ENCODE assay signal across 28 mouse cellular contexts in the genomic region with DNA sequence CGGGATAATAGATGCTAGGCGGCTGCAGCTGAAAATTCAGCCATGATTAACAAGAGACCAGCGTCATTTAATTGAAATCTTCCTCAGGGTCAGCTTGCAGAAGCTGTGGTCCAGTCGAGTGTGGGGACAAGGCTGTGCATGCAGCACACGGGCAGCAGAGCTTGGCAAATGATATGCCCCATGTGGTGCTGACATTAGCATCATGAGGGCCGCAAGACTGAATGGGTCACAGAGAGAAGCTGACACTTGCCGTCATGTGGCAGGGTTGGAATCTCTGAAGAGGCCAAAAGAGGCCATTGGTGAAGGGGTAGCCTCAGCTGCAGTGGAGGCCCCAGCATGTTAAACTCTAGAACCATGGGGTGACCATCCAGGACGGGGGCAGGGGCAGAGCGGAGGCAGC. TPM values are rescaled to one million over a fixed set of nuclear protein-coding genes. Genes with fewer than 3 reads are reported as not detected.
A peak's percentile ranks its signal among the peaks of the same experiment; 100 is the strongest.
DNase-seq lines count a peak whose midpoint lies in the region; ATAC-seq and TF ChIP-seq lines count a peak whose summit lies in the region.
"Had no signal": no experiment of that assay in that cellular context is flagged by ENCODE, and none has a peak within 500 bp of the region (broad histone marks: within the 10 kb centered on the region; RNA-seq: fewer than 3 reads in every experiment).

No protein-coding gene starts in this region.

- H3K27ac ChIP-seq in hindbrain, postnatal 0 days: 0 out of 2 replicates have a peak overlapping the region, but pooled peaks have one; percentile 5
- no peak overlapping the region for H3K27ac ChIP-seq in hindbrain, embryonic 13.5 days
- H3K27ac ChIP-seq: embryonic facial prominence, embryonic 10.5 days; embryonic facial prominence, embryonic 13.5 days; forebrain, embryonic 12.5 days; forebrain, embryonic 15.5 days; heart, adult 2 months; heart, embryonic 10.5 days; heart, embryonic 13.5 days had no signal

- H3K4me2 ChIP-seq in hindbrain, postnatal 0 days (ENCODE audit: low read depth, low read length): no peak overlapping the region
- no peak overlapping the region for H3K4me2 ChIP-seq in hindbrain, embryonic 13.5 days
- H3K4me2 ChIP-seq: embryonic facial prominence, embryonic 13.5 days; forebrain, embryonic 12.5 days; forebrain, embryonic 15.5 days; heart, embryonic 13.5 days had no signal

- no peak for TF ChIP-seq CTCF in hindbrain, postnatal 0 days (IDR thresholded peaks at IDR 0.05; ENCODE audit: low read depth)

- intact Hi-C loops in heart, postnatal 36 days (cut with DNase I): loop anchor here (2.0 to 5.0 kb wide), 3 partner anchors 40 to 265 kb away; no protein-coding TSS in a partner anchor

- peak; percentile 56 for DNase-seq in heart, adult 11 months
- DNase-seq in heart, postnatal 36 days: no peak
- peak; percentile 59 for DNase-seq in hindbrain, postnatal 0 days (ENCODE audit: low spot score)
- peak; percentile 45 for DNase-seq in retina, embryonic 14.5 days (ENCODE audit: low spot score)
- peak; percentile 37 for DNase-seq in retina, postnatal 1 day
- DNase-seq: adrenal gland, adult 2 months; adrenal gland, postnatal 14 days; cerebellum, adult 11-12 months; cerebellum, adult 8-10 months; cerebellum, postnatal 36 days; embryo, embryonic 11 days; gastrocnemius, postnatal 25 days; heart, adult 2 months; heart, postnatal 14 days had no signal

- no peaks in the 10 kb centered on the region for H3K9me3 ChIP-seq in hindbrain, postnatal 0 days (ENCODE audit: low read length)
- no peaks in the 10 kb centered on the region for H3K9me3 ChIP-seq in hindbrain, embryonic 13.5 days
- H3K9me3 ChIP-seq: embryonic facial prominence, embryonic 10.5 days; embryonic facial prominence, embryonic 13.5 days; forebrain, embryonic 12.5 days; forebrain, embryonic 15.5 days; heart, embryonic 10.5 days; heart, embryonic 13.5 days had no signal

- no peak overlapping the region for H3K9ac ChIP-seq in hindbrain, postnatal 0 days (replicated peaks; ENCODE audit: low read length)
- H3K9ac ChIP-seq in hindbrain, embryonic 13.5 days: no peak overlapping the region
- H3K9ac ChIP-seq: embryonic facial prominence, embryonic 13.5 days; forebrain, embryonic 12.5 days; forebrain, embryonic 15.5 days; heart, embryonic 13.5 days had no signal

- H3K4me1 ChIP-seq in hindbrain, postnatal 0 days (ENCODE audit: insufficient read depth, low read length): no peaks in the 10 kb centered on the region
- peaks cover 24% of the 10 kb centered on the region for H3K4me1 ChIP-seq in hindbrain, embryonic 13.5 days (replicated peaks)
- H3K4me1 ChIP-seq: embryonic facial prominence, embryonic 10.5 days; embryonic facial prominence, embryonic 13.5 days; heart, embryonic 10.5 days; heart, embryonic 13.5 days had no signal

- H3K36me3 ChIP-seq in hindbrain, postnatal 0 days (ENCODE audit: insufficient read depth, low read length): no peaks in the 10 kb centered on the region
- no peaks in the 10 kb centered on the region for H3K36me3 ChIP-seq in hindbrain, embryonic 13.5 days
- H3K36me3 ChIP-seq: embryonic facial prominence, embryonic 10.5 days; embryonic facial prominence, embryonic 13.5 days; forebrain, embryonic 12.5 days; forebrain, embryonic 15.5 days; heart, embryonic 10.5 days; heart, embryonic 13.5 days had no signal

- peak; percentile 67 for ATAC-seq in hindbrain, postnatal 0 days
- ATAC-seq in hindbrain, embryonic 13.5 days (ENCODE audit: low FRiP score): no peak
- ATAC-seq: CD4-positive, CD25-positive, alpha-beta regulatory T cell, adult 4 months; forebrain, embryonic 15.5 days; intestine, postnatal 0 days had no signal

- WGBS in hindbrain, postnatal 0 days: 43% methylated on average over 9 of the region's 9 CpGs
- WGBS in hindbrain, embryonic 13.5 days: 54% methylated on average over 9 of the region's 9 CpGs

- H3K27me3 ChIP-seq in hindbrain, postnatal 0 days (ENCODE audit: insufficient read depth, low read length): no peaks in the 10 kb centered on the region
- H3K27me3 ChIP-seq in hindbrain, embryonic 13.5 days: peaks cover 10% of the 10 kb centered on the region; the same call in 1 of the 2 replicates
- H3K27me3 ChIP-seq: forebrain, embryonic 15.5 days had no signal

- H3K4me3 ChIP-seq in hindbrain, postnatal 0 days (ENCODE audit: low read length): no peak overlapping the region
- H3K4me3 ChIP-seq in hindbrain, embryonic 13.5 days: no peak overlapping the region
- H3K4me3 ChIP-seq: embryonic facial prominence, embryonic 10.5 days; embryonic facial prominence, embryonic 13.5 days; erythroblast, embryonic 14.5 days; forebrain, embryonic 12.5 days; forebrain, embryonic 15.5 days; heart, adult 2 months; heart, embryonic 10.5 days; heart, embryonic 13.5 days had no signal

RNA-seq across cellular contexts. Expression of gene Ccna1, which starts 7.4 kb away (rescaled TPM):
- total RNA-seq in heart, postnatal 36 days (2021): not detected
- 0.68 and 1.3 TPM in 2 replicates for total RNA-seq in hindbrain, postnatal 0 days (2014; rRNA removed)
- polyA plus RNA-seq in hindbrain, postnatal 0 days (2015; fragmentation: Nextera tagmentation; extraction: Ambion mirVana): 2.0 and 4.2 TPM in 2 replicates
- 2.2 TPM in 2 replicates for polyA plus RNA-seq in hindbrain, embryonic 13.5 days (2015; fragmentation: Nextera tagmentation; extraction: Ambion mirVana)
- total RNA-seq: gastrocnemius, adult 8-10 months; gastrocnemius, postnatal 25 days; heart, adult 2 months; hematopoietic stem cell, adult 5-6 weeks; MEL had no signal
- polyA plus RNA-seq: adrenal gland, adult 2 months; C2C12; CD4-positive, CD25-positive, alpha-beta regulatory T cell, adult 4 months; erythroblast, embryonic 14.5 days had no signal

RNA-seq across cellular contexts. Expression of gene Spg20, which starts 49.3 kb away (rescaled TPM):
- 10 to 100 TPM; 40.3 to 40.9 TPM for total RNA-seq in heart, postnatal 36 days (2021)
- total RNA-seq in hindbrain, postnatal 0 days (2014; rRNA removed): 14.8 and 18.4 TPM in 2 replicates
- polyA plus RNA-seq in hindbrain, postnatal 0 days (2015; fragmentation: Nextera tagmentation; extraction: Ambion mirVana): 10.0 and 10.9 TPM in 2 replicates
- 20.0 and 21.7 TPM in 2 replicates for polyA plus RNA-seq in hindbrain, embryonic 13.5 days (2015; fragmentation: Nextera tagmentation; extraction: Ambion mirVana)

Comparison
In these comparisons a context has a peak if more than half of its experiments do, and no peak if none do; other contexts are left out.
1. DNase-seq: peak in heart, adult 11 months (single experiment), hindbrain, postnatal 0 days (single experiment), retina, embryonic 14.5 days (single experiment) and retina, postnatal 1 day (single experiment); none in heart, postnatal 36 days (0 of 2).